Mouse (Mus musculus): ENCODE results near the gene Gm17019.
"Not testable (repeated sequence)": the region's sequence is repeated elsewhere in the genome, so short reads cannot be mapped to it uniquely, and the experiment has no call there.

Gm17019 gene

GRCm38 (mm10) chr5:14996670-14997249 lies 36.0 kb downstream of the Gm17019 start:
- DNase-seq, result not testable (repeated sequence)

- not testable (repeated sequence) for DNase-seq
Measured at GRCm38 (mm10) chr5:14994124-14994523, 38.7 kb downstream of the Gm17019 start.

- not testable (repeated sequence) for DNase-seq
Measured at GRCm38 (mm10) chr5:14990375-14991158, 42.2 kb downstream of the Gm17019 start.

- DNase-seq, result not testable (repeated sequence)
Measured at GRCm38 (mm10) chr5:14986649-14987387, 46.0 kb downstream of the Gm17019 start.
